Mouse (Mus musculus) brain, embryonic 14.5 days (tissue): ENCODE measurements at regions not wholly inside any gene's neighbourhood (a gene's known extent, or its start where the extent isn't known, plus 50 kb on each side); places are given as distances from the start of the nearest gene placed in this dataset.

Source experiments
- CTCF ChIP-seq: fragments of 200-500 bp; IDR thresholded peaks from 2 replicates; pipeline ENCODE4 v1.5.1; 2012; ENCODE audit warnings: inconsistent platforms, mild to moderate bottlenecking, moderate library complexity, borderline replicate concordance; ENCODE audit not compliant: insufficient read depth, insufficient read length; ENCODE audit errors: extremely low read depth
- POLR2A ChIP-seq: fragments of 200-500 bp; IDR thresholded peaks from 2 replicates; pipeline ENCODE4 v1.6.1; 2012; ENCODE audit warnings: mild to moderate bottlenecking, inconsistent platforms, borderline replicate concordance; ENCODE audit not compliant: poor library complexity, insufficient read depth, insufficient read length, severe bottlenecking; ENCODE audit errors: extremely low read depth

GRCm38 (mm10) chr16:87645526-87646434 is 53.0 kb upstream of the Bach1 start:
- TF ChIP-seq CTCF = no peak
- TF ChIP-seq POLR2A = no peak
